Mouse (Mus musculus): ENCODE results near the gene Chrd.

GRCm38 (mm10) chr16:20733731-20734730, 1.1 kb downstream of the Chrd start, which contains the start of gene Thpo:
- TF ChIP-seq POLR2A (IDR thresholded peaks at IDR 0.05; ENCODE audit: insufficient read depth, low read depth, low read length) (no peak), CTCF (IDR thresholded peaks at IDR 0.05; ENCODE audit: insufficient read depth, low read depth, low read length) (no peak)

Data from olfactory bulb, adult 2 months (tissue).